Mouse (Mus musculus) erythroblast, adult 5-6 weeks (primary cell): ENCODE results near the gene Gm10203. TPM values are rescaled to one million over a fixed set of nuclear protein-coding genes. Genes with fewer than 3 reads are reported as not detected.

ENCODE experiments used
- ATAC-seq: replicated peaks from 2 replicates; pipeline ENCODE4 v1.8.0; 2016; ENCODE audit warnings: moderate number of reproducible peaks, mild to moderate bottlenecking, moderate TSS enrichment, inconsistent platforms; ENCODE audit not compliant: poor library complexity, low FRiP score, severe bottlenecking
- total RNA-seq, 2 experiments: library from RNA; stranded (forward) in 1 of 2; stranded (reverse) in 1 of 2; fragments of 150-400 nt in 1 of 2; fragments of 200-764, 138-1000 nt in 1 of 2; gene quantifications; 2 replicates each; pipeline versions ENCODE4 v1.2.3 to v1.2.4; 2015 to 2017; ENCODE audit warnings: low replicate concordance in 2 of 2

Gene Gm10203
- total RNA-seq, 2 experiments from 2014 or later = not detected

GRCm38 (mm10) chr6:149173831-149174625, 44.1 kb downstream of the Gm10203 start:
- no peak for ATAC-seq

- ATAC-seq = no peak
Observed at GRCm38 (mm10) chr6:149174932-149175570, 45.1 kb downstream of the Gm10203 start.

- no peak for ATAC-seq
Observed at GRCm38 (mm10) chr6:149179064-149179463, 49.1 kb downstream of the Gm10203 start.

Other genes with a start within 250 kb of the Gm10203 start
- gene Caprin2, start 233.9 kb upstream of the Gm10203 start, total RNA-seq (2015; ENCODE audit: low replicate concordance) = 3.1 TPM in 1 of 2 replicates, not detected in the other
- gene Caprin2, start 233.9 kb upstream of the Gm10203 start, total RNA-seq (2017; ENCODE audit: low replicate concordance) = 3.1 and 4.0 TPM in 2 replicates
- 4.6 and 9.0 TPM in 2 replicates for gene Sinhcaf, start 183.7 kb upstream of the Gm10203 start, total RNA-seq (2015; ENCODE audit: low replicate concordance)
- gene Sinhcaf, start 183.7 kb upstream of the Gm10203 start, total RNA-seq (2017; ENCODE audit: low replicate concordance) = 9.0 and 12.8 TPM in 2 replicates
- gene Dennd5b, start 28.5 kb upstream of the Gm10203 start, total RNA-seq (2015; ENCODE audit: low replicate concordance) = not detected in 2 replicates
- gene Dennd5b, start 28.5 kb upstream of the Gm10203 start, total RNA-seq (2017; ENCODE audit: low replicate concordance) = 0.42 and 0.68 TPM in 2 replicates
- 37.7 and 39.5 TPM in 2 replicates for gene Etfbkmt, start 9.7 kb downstream of the Gm10203 start, total RNA-seq (2015; ENCODE audit: low replicate concordance)
- 35.9 and 48.9 TPM in 2 replicates for gene Etfbkmt, start 9.7 kb downstream of the Gm10203 start, total RNA-seq (2017; ENCODE audit: low replicate concordance)
- 19.4 and 26.5 TPM in 2 replicates for gene Amn1, start 58.5 kb downstream of the Gm10203 start, total RNA-seq (2015; ENCODE audit: low replicate concordance)
- gene Amn1, start 58.5 kb downstream of the Gm10203 start, total RNA-seq (2017; ENCODE audit: low replicate concordance) = 11.9 and 14.4 TPM in 2 replicates
- 232 and 275 TPM in 2 replicates for gene Resf1, start 179.2 kb downstream of the Gm10203 start, total RNA-seq (2015; ENCODE audit: low replicate concordance)
- gene Resf1, start 179.2 kb downstream of the Gm10203 start, total RNA-seq (2017; ENCODE audit: low replicate concordance) = 271 and 321 TPM in 2 replicates